Mouse (Mus musculus): ENCODE results near the gene Olfr119. TPM values are rescaled to one million over a fixed set of nuclear protein-coding genes. Genes with fewer than 3 reads are reported as not detected.
"Not testable (repeated sequence)": the region's sequence is repeated elsewhere in the genome, so short reads cannot be mapped to it uniquely, and the experiment has no call there.

Gene Olfr119
- not detected in 2 replicates for polyA plus RNA-seq (2016; fragmentation: Nextera tagmentation; extraction: Ambion mirVana)

GRCm38 (mm10) chr17:37696264-37696663 is at the start of gene Olfr119:
Gene Olfr119, plus strand, starts transcription at chr17:37696564.
- not testable (repeated sequence) for H3K27ac ChIP-seq; ATAC-seq (ENCODE audit: insufficient number of reproducible peaks, insufficient read depth, low FRiP score, low TSS enrichment); H3K36me3 ChIP-seq; H3K27me3 ChIP-seq; H3K4me1 ChIP-seq; H3K9me3 ChIP-seq; H3K9ac ChIP-seq; H3K4me3 ChIP-seq; H3K4me2 ChIP-seq (replicated peaks)
- WGBS: 76% methylated on average over 1 of the region's 1 CpGs

DNA sequence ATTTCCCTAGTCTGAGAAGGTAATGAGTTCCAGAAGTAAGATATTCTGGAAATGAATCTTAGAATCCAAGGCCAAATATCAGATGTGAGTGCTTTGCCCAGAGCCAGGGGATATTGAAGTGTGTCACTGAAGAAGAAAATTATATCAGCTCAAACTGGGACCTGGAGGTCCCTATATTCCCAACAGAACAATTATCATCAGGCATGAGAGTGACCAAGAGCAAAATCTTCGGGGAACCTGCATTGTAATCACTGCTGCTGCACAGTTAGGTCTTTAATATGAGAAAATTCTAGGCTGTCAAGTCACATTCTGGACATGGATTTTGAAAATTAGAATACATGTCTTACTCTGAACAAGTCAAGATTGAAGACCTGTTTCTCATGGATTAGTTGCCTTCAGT is 32.7 kb upstream of the Olfr119 start, which contains the start of gene Olfr117:
TSS of gene Olfr117 (minus strand) at position 101 of the 400 bp plus-strand sequence.
- H3K9ac ChIP-seq: no peak within 1 kb of the TSS
- H3K36me3 ChIP-seq: no peaks in the 10 kb centered on the region
- H3K27me3 ChIP-seq: no peaks in the 10 kb centered on the region
- no peak within 1 kb of the TSS for H3K4me3 ChIP-seq
- no peak within 1 kb of the TSS for H3K4me2 ChIP-seq (replicated peaks)
- H3K27ac ChIP-seq: no peak within 1 kb of the TSS
- no peaks in the 10 kb centered on the region for H3K9me3 ChIP-seq
- no peak for ATAC-seq (ENCODE audit: insufficient number of reproducible peaks, insufficient read depth, low FRiP score, low TSS enrichment)
- H3K4me1 ChIP-seq: no peaks in the 10 kb centered on the region
- WGBS: 55% methylated on average over 1 of the region's 1 CpGs

DNA sequence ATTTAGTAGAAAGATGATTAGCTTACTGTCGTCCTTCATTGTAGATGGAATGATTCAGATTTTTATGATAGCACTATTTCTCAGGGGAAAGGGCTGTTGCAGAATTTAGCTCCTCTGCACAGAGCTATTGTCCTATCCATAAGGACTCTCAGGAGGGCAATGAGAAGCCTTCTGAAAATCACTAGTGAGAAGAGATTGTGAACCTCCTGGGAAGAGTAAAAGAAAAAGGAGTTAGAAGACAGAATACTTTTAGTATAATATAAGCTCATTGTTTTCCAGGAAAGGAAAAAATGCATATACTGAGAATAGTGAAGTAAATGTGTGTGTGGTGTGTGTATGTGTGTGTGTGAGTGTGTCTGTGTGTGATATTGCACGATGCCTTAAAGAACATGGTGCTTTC is 29.7 kb upstream of the Olfr119 start, which contains the start of gene Olfr118:
TSS of gene Olfr118 (plus strand) at position 301 of the 400 bp plus-strand sequence.
- WGBS: 73% methylated on average over 2 of the region's 2 CpGs
- H3K4me3 ChIP-seq: no peak within 1 kb of the TSS
- H3K9me3 ChIP-seq: no peaks in the 10 kb centered on the region
- no peak within 1 kb of the TSS for H3K27ac ChIP-seq
- no peak for ATAC-seq (ENCODE audit: insufficient number of reproducible peaks, insufficient read depth, low FRiP score, low TSS enrichment)
- H3K4me1 ChIP-seq: no peaks in the 10 kb centered on the region
- H3K36me3 ChIP-seq: no peaks in the 10 kb centered on the region
- H3K27me3 ChIP-seq: no peaks in the 10 kb centered on the region
- H3K9ac ChIP-seq: no peak within 1 kb of the TSS
- no peak within 1 kb of the TSS for H3K4me2 ChIP-seq (replicated peaks)

- H3K9ac ChIP-seq: no peak within 1 kb of the TSS
- 55% methylated on average over 1 of the region's 1 CpGs for WGBS
Observed at GRCm38 (mm10) chr17:37721508-37721907, 25.1 kb downstream of the Olfr119 start, which contains the start of gene Olfr120. Gene Olfr120, plus strand, starts transcription at chr17:37721808.

GRCm38 (mm10) chr17:37738070-37738469 is 41.7 kb downstream of the Olfr119 start:
- no peak overlapping the region for H3K4me3 ChIP-seq
- H3K9me3 ChIP-seq: no peaks in the 10 kb centered on the region
- no peaks in the 10 kb centered on the region for H3K4me1 ChIP-seq
- H3K9ac ChIP-seq: no peak overlapping the region
- H3K27ac ChIP-seq: no peak overlapping the region
- H3K36me3 ChIP-seq: no peaks in the 10 kb centered on the region
- ATAC-seq (ENCODE audit: insufficient number of reproducible peaks, insufficient read depth, low FRiP score, low TSS enrichment): no peak
- 53% methylated on average over 7 of the region's 7 CpGs for WGBS
- H3K4me2 ChIP-seq (replicated peaks): no peak overlapping the region
- no peaks in the 10 kb centered on the region for H3K27me3 ChIP-seq

More at GRCm38 (mm10) chr17:37721508-37721907, 25.1 kb downstream of the Olfr119 start, which contains the start of gene Olfr120:
- Histone ChIP-seq H3K36me3 (no peaks in the 10 kb centered on the region), H3K4me1 (no peaks in the 10 kb centered on the region), H3K4me2 (replicated peaks) (no peak within 1 kb of the TSS), H3K27ac (no peak within 1 kb of the TSS), H3K9me3 (no peaks in the 10 kb centered on the region), H3K4me3 (no peak within 1 kb of the TSS), H3K27me3 (no peaks in the 10 kb centered on the region)
- ATAC-seq (ENCODE audit: insufficient number of reproducible peaks, insufficient read depth, low FRiP score, low TSS enrichment): no peak

Other genes starting within 250 kb of the Olfr119 start
- not detected in 2 replicates for gene Olfr109, start 237.6 kb upstream of the Olfr119 start, polyA plus RNA-seq (2016; fragmentation: Nextera tagmentation; extraction: Ambion mirVana)
- gene H2-M2, start 213.0 kb upstream of the Olfr119 start, polyA plus RNA-seq (2016; fragmentation: Nextera tagmentation; extraction: Ambion mirVana): not detected in 2 replicates
- gene Olfr110, start 204.1 kb upstream of the Olfr119 start, polyA plus RNA-seq (2016; fragmentation: Nextera tagmentation; extraction: Ambion mirVana): not detected in 2 replicates
- gene Olfr111, start 188.5 kb upstream of the Olfr119 start, polyA plus RNA-seq (2016; fragmentation: Nextera tagmentation; extraction: Ambion mirVana): not detected in 2 replicates
- gene Olfr112, start 127.1 kb upstream of the Olfr119 start, polyA plus RNA-seq (2016; fragmentation: Nextera tagmentation; extraction: Ambion mirVana): not detected in 2 replicates
- not detected in 2 replicates for gene Olfr113, start 118.9 kb upstream of the Olfr119 start, polyA plus RNA-seq (2016; fragmentation: Nextera tagmentation; extraction: Ambion mirVana)
- not detected in 2 replicates for gene Olfr114, start 103.8 kb upstream of the Olfr119 start, polyA plus RNA-seq (2016; fragmentation: Nextera tagmentation; extraction: Ambion mirVana)
- not detected in 2 replicates for gene Olfr115, start 69.5 kb upstream of the Olfr119 start, polyA plus RNA-seq (2016; fragmentation: Nextera tagmentation; extraction: Ambion mirVana)
- not detected in 2 replicates for gene Olfr116, start 69.4 kb upstream of the Olfr119 start, polyA plus RNA-seq (2016; fragmentation: Nextera tagmentation; extraction: Ambion mirVana)
- not detected in 2 replicates for gene Olfr117, start 32.8 kb upstream of the Olfr119 start, polyA plus RNA-seq (2016; fragmentation: Nextera tagmentation; extraction: Ambion mirVana)
- gene Olfr118, start 29.6 kb upstream of the Olfr119 start, polyA plus RNA-seq (2016; fragmentation: Nextera tagmentation; extraction: Ambion mirVana): not detected in 2 replicates
- not detected in 2 replicates for gene Olfr120, start 25.2 kb downstream of the Olfr119 start, polyA plus RNA-seq (2016; fragmentation: Nextera tagmentation; extraction: Ambion mirVana)
- not detected in 2 replicates for gene Olfr121, start 52.3 kb downstream of the Olfr119 start, polyA plus RNA-seq (2016; fragmentation: Nextera tagmentation; extraction: Ambion mirVana)
- gene Olfr122, start 72.0 kb downstream of the Olfr119 start, polyA plus RNA-seq (2016; fragmentation: Nextera tagmentation; extraction: Ambion mirVana): not detected in 2 replicates
- not detected in 2 replicates for gene Olfr123, start 97.0 kb downstream of the Olfr119 start, polyA plus RNA-seq (2016; fragmentation: Nextera tagmentation; extraction: Ambion mirVana)
- gene Olfr124, start 103.3 kb downstream of the Olfr119 start, polyA plus RNA-seq (2016; fragmentation: Nextera tagmentation; extraction: Ambion mirVana): not detected in 2 replicates
- gene Olfr125, start 136.4 kb downstream of the Olfr119 start, polyA plus RNA-seq (2016; fragmentation: Nextera tagmentation; extraction: Ambion mirVana): not detected in 2 replicates
- not detected in 2 replicates for gene Olfr126, start 150.9 kb downstream of the Olfr119 start, polyA plus RNA-seq (2016; fragmentation: Nextera tagmentation; extraction: Ambion mirVana)
- not detected in 2 replicates for gene Olfr127, start 203.9 kb downstream of the Olfr119 start, polyA plus RNA-seq (2016; fragmentation: Nextera tagmentation; extraction: Ambion mirVana)
- not detected in 2 replicates for gene Olfr128, start 224.0 kb downstream of the Olfr119 start, polyA plus RNA-seq (2016; fragmentation: Nextera tagmentation; extraction: Ambion mirVana)